Mouse (Mus musculus) ES-E14 (cell line): ENCODE measurements around the gene Ppp6r2.

Experiments
- HCFC1 ChIP-seq: IDR thresholded peaks from 2 replicates; pipeline ENCODE4 v1.6.1; 2012; ENCODE audit warnings: low read length, inconsistent platforms, borderline replicate concordance; ENCODE audit not compliant: insufficient read depth
- ZC3H11A ChIP-seq: IDR thresholded peaks from 2 replicates; pipeline ENCODE4 v1.6.1; 2012; ENCODE audit warnings: low read depth, mild to moderate bottlenecking, inconsistent platforms, low read length, borderline replicate concordance
- ZNF384 ChIP-seq: IDR thresholded peaks from 2 replicates; pipeline ENCODE4 v1.6.1; 2012; ENCODE audit warnings: low read depth, low read length, inconsistent platforms

DNA sequence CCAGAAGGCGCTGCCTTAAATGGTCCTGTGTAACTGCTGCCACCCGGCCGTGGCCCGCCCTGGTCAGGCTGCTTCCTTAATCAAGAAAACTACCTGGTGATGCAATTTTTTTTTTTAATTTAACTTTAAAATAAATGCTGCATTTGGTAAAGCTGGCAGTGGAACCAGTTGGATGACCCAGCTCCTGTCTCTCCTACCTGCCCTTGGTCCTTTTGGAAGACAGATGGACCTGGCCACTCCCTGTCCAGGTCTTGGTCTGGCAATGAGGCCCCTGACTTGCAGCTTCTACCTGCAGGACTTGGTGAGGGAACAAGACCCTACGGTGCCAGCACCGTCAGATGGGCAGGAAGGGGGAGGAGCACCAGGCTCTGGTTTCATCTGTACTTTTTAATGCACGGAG, 74.8 kb downstream of the Ppp6r2 start:
- TF ChIP-seq ZNF384 (no peak), HCFC1 (no peak), ZC3H11A (no peak)
